Mouse (Mus musculus) urinary bladder, adult 2 months (tissue): Measurements from ENCODE around the gene Rad51c. TPM values are rescaled to one million over a fixed set of nuclear protein-coding genes. Genes with fewer than 3 reads are reported as not detected.
A peak's percentile ranks its signal among the peaks of the same experiment; 100 is the strongest.

Source experiments
- DNase-seq: peaks from one replicate; pipeline ENCODE4 v3.0.0; 2022; ENCODE audit warnings: low spot score
- polyA plus RNA-seq: library from polyadenylated mRNA; depleted of rRNA; stranded (reverse); fragments of >200 nt; gene quantifications from 2 replicates; pipeline ENCODE4 v1.2.3, GENCODE M21; 2012; rRNA removed

Rad51c gene
- polyA plus RNA-seq, 1 experiment = 1.2 TPM

DNA sequence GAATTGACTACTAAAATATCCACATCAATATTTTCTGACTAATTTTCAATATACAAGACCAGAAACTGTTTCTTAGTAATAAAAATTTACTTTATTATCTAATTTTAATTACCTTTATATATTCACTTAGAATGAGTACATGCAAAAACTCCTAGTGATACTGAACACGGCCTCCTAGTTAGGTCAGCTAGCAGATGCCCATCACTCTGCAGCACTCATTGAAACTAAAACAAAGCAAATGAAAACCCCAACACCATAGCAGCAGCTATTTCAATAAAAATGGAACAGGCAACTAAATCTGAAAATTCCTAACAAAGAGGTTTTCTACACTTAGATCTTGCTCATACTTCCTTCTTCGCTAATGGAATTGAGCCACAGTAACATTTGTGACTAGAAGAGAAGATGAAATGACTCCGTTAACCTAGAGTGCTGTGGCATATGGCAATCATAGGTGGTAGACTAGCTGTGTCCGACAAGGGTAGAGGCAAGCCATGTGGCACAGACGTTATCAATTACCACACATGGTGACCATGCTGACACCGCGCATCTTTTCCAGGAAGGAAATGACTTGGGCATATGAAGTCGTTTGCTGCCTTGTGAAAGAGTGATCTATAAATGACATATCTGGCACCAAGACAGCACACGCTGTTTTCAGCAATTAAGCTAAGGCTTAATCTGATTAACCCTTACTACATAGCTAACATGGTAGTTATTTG lies 36.7 kb downstream of the Rad51c start:
- no peak for DNase-seq

- no peak for DNase-seq
Measured at GRCm38 (mm10) chr11:87367061-87367460, 37.7 kb downstream of the Rad51c start.

DNA sequence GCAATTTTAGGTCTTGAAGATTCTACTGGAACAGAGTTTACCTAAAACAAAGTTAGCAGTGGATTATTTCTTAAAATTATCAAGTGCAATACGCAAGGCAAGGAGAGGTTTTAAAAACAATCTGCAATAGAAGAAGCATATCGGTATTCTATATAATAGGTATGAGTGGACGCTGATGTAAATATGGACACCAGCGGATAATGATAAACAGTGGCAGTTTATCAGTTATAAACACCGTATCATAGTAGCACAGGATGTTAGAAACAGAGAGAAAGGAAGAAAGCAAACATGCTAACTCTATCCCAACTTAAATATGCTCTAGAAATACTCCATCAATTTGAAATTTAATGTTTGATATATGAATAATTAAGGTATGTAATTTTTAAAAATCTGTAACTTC lies 39.6 kb downstream of the Rad51c start:
- no peak for DNase-seq

DNA sequence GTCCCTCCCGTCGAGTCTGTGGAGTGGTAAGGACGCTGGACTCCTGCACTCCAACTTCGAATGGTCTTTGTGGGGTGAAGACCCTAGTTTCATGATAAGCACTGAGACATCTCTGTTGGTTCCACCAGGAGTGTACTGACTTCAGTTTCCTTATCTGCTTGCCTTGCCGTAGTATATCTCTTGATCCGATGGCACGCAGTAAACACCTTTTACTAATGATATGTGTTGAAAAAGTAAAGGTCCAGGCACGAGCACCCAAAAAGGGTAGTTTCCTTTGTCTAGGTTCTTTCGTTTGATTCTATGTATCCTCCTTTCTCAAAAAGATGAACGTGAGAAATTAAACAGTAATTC lies 45.5 kb downstream of the Rad51c start:
- no peak for DNase-seq

- DNase-seq = peak; percentile 50
Measured at GRCm38 (mm10) chr11:87358331-87359261, 46.2 kb downstream of the Rad51c start, which contains the start of gene Ppm1e. Gene Ppm1e, minus strand, starts transcription at chr11:87359023.

GRCm38 (mm10) chr11:87357317-87358300 lies 47.1 kb downstream of the Rad51c start:
- peak; percentile 19 for DNase-seq

- no peak for DNase-seq
Measured at GRCm38 (mm10) chr11:87354861-87355260, 49.9 kb downstream of the Rad51c start.

DNA sequence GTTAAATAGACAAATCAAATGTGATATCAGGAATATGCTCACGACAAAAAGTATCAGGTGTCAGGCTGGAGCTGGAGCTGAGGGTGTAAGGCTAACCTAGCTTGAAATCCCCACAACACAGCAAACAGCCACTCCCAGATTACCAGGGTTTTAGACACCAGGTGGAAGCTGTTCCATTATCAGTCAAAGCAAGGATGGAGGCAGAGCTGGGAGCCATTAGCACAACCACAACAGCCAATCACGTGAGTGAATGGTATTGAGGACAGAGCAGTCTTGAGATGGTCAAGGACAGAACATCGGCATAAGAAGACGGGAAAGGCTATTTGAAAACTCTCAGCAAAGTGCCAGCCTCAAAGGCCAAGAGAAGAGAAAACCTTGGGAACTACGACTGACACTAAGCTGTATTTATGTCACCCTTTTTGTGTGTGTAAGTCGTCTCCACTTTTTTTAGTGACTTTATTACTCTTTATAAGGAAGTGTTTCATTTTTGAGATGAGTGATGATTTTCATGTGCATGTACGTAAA lies 51.0 kb downstream of the Rad51c start:
- no peak for DNase-seq

Other genes with a start within 250 kb of the Rad51c start
- 2.4 and 3.4 TPM in 2 replicates for gene Ppm1e, start 45.9 kb downstream of the Rad51c start, polyA plus RNA-seq
- 0.93 and 2.8 TPM in 2 replicates for gene Tex14, start 111 bp upstream of the Rad51c start, polyA plus RNA-seq
- gene Gm11492, start 161.7 kb upstream of the Rad51c start, polyA plus RNA-seq = not detected in 2 replicates
- gene Sept4, start 163.9 kb upstream of the Rad51c start, polyA plus RNA-seq = 57.9 and 72.5 TPM in 2 replicates
- gene Mtmr4, start 187.2 kb upstream of the Rad51c start, polyA plus RNA-seq = 26.1 and 27.2 TPM in 2 replicates
- 0.10 TPM in 2 replicates for gene Hsf5, start 212.2 kb upstream of the Rad51c start, polyA plus RNA-seq